Mouse (Mus musculus) hindbrain, embryonic 13.5 days (tissue): ENCODE measurements around the gene Nod1. TPM values are rescaled to one million over a fixed set of nuclear protein-coding genes. Genes with fewer than 3 reads are reported as not detected.

Experiments
- ATAC-seq: fragments of 200-750 bp; cut with Nextera tagmentation; 2 replicates; pipeline ENCODE4 v1.8.0; 2017; ENCODE audit warnings: moderate TSS enrichment; ENCODE audit not compliant: low FRiP score
- H3K27ac ChIP-seq: fragments of 300-500 bp; sonication (generic); 2 replicates; pipeline ENCODE4 v1.5.1; 2015; ENCODE audit warnings: inconsistent platforms, mild to moderate bottlenecking, moderate library complexity
- H3K27me3 ChIP-seq: fragments of 300-500 bp; sonication (generic); 2 replicates; pipeline ENCODE4 v1.6.1; 2015; ENCODE audit warnings: mild to moderate bottlenecking, inconsistent platforms
- H3K36me3 ChIP-seq: fragments of 300-500 bp; sonication (generic); 2 replicates; pipeline ENCODE4 v1.6.1; 2015; ENCODE audit warnings: mild to moderate bottlenecking, inconsistent platforms
- H3K4me1 ChIP-seq: fragments of 300-500 bp; sonication (generic); replicated peaks from 2 replicates; pipeline ENCODE4 v1.6.1; 2015; ENCODE audit warnings: inconsistent platforms
- H3K4me2 ChIP-seq: fragments of 300-500 bp; sonication (generic); 2 replicates; pipeline ENCODE4 v1.6.1; 2015; ENCODE audit warnings: inconsistent platforms, mild to moderate bottlenecking, moderate library complexity
- H3K4me3 ChIP-seq: fragments of 300-500 bp; sonication (generic); 2 replicates; pipeline ENCODE4 v1.5.1; 2015; ENCODE audit warnings: mild to moderate bottlenecking, inconsistent platforms
- H3K9ac ChIP-seq: fragments of 300-500 bp; sonication (generic); 2 replicates; pipeline ENCODE4 v1.6.1; 2015; ENCODE audit warnings: mild to moderate bottlenecking, inconsistent platforms
- H3K9me3 ChIP-seq: fragments of 300-500 bp; sonication (generic); 2 replicates; pipeline ENCODE4 v1.6.1; 2016; ENCODE audit warnings: inconsistent platforms
- WGBS: fragments of 180-500 bp; shearing (Covaris S2); methylation state at CpG from one replicate; pipeline ENCODE4 v1.1.7; 2015; 5-methylcytosine and 5-hydroxymethylcytosine counted together
- polyA plus RNA-seq: library from polyadenylated mRNA; unstranded; fragments of >200 nt; fragmentation: Nextera tagmentation; extraction: Ambion mirVana; gene quantifications from 2 replicates; pipeline ENCODE4 v1.2.1, GENCODE M21; 2015

Gene Nod1
- 2.4 TPM in 2 replicates for polyA plus RNA-seq

DNA sequence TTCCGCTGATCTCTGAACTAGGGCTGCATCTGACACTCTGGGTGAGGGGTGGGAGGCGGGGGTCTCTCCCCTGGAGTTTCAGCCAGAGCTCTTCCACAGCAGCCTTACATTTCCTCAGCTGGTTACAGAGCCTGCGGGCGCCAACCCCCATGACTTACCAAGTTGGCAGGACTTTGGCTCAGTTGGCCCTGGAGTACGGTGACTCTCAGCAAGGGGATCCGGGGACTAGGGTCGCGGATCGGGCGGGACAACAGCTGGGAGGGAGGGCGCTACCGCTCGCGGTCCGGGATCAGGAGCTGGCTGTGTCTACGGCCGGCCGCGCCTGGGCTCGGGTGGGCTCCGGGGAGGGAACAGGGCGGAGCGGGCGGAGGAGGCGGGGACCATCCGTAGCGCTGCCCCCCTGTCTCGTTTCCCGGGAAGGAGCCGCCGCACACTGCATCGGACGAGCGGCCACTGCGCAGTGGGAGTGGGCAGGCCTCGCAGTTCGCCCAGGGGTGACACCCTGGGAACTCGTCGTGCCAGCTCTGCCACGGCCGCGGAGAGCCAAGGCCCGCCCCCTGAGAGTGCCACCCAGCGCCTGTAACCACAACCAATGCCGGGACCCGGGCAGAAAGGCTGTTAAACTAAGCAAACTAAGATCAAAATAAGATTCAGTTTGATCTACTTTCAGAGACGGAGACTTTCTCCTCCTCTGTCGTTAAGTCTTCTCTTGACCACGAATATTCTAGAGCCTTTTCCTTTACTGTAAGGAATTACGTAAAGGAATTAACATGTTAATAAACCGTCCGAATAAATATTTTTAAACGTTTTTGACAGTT, at the start of gene Nod1:
Nod1 (minus strand) TSS at position 502 of the 818 bp plus-strand sequence.
- ATAC-seq, result peak; percentile 82
- Histone ChIP-seq H3K36me3 (no peaks in the 10 kb centered on the region), H3K4me3 (peak within 1 kb of the TSS; percentile 62), H3K4me1 (peaks cover 16% of the 10 kb centered on the region), H3K27me3 (peaks cover 39% of the 10 kb centered on the region), H3K27ac (peak within 1 kb of the TSS; percentile 40), H3K9me3 (no peaks in the 10 kb centered on the region), H3K9ac (peak within 1 kb of the TSS; percentile 72), H3K4me2 (peak within 1 kb of the TSS; percentile 97)
- WGBS, result 3% methylated on average over 39 of the region's 53 CpGs

DNA sequence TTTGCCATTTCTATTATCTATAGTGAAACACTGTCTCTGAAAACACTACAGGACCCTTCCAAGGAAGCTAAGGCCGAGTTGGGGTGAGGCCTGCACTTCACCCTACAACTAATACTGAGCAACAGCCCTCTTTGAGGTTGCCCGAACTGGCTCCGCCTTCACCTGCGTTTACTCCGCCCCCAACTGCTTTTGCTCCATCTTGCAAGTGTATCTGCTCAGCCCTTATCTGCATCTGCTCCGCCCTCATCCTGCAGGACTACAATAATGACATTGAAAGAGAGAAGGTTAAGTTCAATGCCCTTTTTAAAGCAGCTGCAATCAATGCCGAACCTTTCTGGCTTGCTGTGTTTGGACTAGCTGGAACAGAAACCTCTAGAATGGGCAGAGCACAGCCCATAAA, 49.4 kb upstream of the Nod1 start:
- no peak for ATAC-seq
- Histone ChIP-seq H3K4me1 (no peaks in the 10 kb centered on the region), H3K36me3 (no peaks in the 10 kb centered on the region), H3K9ac (no peak overlapping the region), H3K4me2 (no peak overlapping the region), H3K9me3 (no peaks in the 10 kb centered on the region), H3K27me3 (peaks cover 19% of the 10 kb centered on the region; the same call in 1 of the 2 replicates), H3K4me3 (no peak overlapping the region), H3K27ac (no peak overlapping the region)
- WGBS, result 85% methylated on average over 7 of the region's 7 CpGs

DNA sequence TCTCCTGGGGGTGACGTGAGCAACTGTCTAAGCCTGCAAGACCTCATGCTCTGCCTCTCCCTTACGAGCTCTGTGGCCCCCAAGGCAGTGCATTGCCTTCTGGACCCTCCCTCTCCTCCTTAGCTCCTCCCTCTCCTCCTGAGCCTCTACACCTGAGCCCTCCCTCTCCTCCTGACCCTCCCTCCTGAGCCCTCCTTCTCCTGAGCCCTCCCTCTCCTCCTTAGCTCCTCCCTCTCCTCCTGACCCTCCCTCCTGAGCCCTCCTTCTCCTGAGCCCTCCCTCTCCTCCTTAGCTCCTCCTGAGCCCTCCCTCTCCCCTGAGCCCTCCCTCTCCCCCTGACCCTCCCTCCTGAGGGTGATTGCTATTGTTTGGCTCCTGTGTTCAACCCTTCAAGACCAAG, 46.0 kb upstream of the Nod1 start:
- WGBS, result 76% methylated on average over 2 of the region's 2 CpGs
- Histone ChIP-seq H3K36me3 (no peaks in the 10 kb centered on the region), H3K4me3 (no peak overlapping the region), H3K9ac (no peak overlapping the region), H3K27me3 (peaks cover 19% of the 10 kb centered on the region; the same call in 1 of the 2 replicates), H3K4me1 (no peaks in the 10 kb centered on the region), H3K4me2 (no peak overlapping the region), H3K9me3 (0 out of 2 replicates have a peak, but pooled peaks cover 4% of the 10 kb centered on the region), H3K27ac (no peak overlapping the region)
- ATAC-seq, result no peak

DNA sequence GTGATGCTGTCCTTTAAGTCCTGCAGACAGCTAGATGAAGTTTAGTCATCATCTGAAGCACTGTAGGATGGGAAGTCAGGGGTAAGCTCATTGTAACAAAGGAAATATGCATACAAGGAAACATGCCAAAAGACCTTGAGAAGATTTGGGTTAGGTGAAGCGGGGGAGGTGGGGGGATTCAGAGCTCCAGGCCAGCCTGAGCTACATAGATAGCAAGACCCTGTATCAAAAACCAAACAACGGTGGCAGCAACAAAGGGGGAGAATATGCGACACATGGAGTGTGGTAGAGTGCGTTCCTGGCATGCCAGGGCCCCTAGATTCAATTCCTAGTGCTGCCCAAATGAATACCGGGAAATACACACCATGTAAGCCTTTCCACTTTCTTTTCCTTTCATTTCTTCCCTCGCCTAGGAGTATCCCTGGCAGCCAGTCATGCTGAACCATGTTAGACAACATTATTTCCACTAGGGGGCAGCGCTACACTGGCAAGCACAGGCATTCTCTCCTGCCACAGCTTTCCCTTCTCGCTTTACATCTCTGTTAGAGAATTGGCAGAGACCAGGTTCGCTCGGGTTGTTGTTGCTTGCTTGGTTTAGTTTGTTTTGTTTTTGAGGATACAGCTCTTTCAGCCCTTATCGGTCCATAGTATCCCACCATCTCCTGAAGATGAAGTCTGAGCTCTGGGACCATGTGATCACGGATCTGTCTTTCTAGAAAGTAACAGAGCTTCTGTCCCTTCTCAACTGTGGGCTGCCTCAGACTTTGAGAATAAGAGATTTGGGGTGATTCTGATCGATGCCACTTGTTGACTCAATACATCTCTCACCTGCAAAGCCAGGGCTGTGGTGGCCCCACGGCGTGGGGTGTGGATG, 44.5 kb upstream of the Nod1 start:
- Histone ChIP-seq H3K36me3 (no peaks in the 10 kb centered on the region), H3K9ac (no peak overlapping the region), H3K9me3 (0 out of 2 replicates have a peak, but pooled peaks cover 4% of the 10 kb centered on the region), H3K4me1 (no peaks in the 10 kb centered on the region), H3K27me3 (peaks cover 19% of the 10 kb centered on the region; the same call in 1 of the 2 replicates), H3K4me3 (no peak overlapping the region), H3K4me2 (no peak overlapping the region), H3K27ac (no peak overlapping the region)
- 27% methylated on average over 15 of the region's 15 CpGs for WGBS
- ATAC-seq, result peak; percentile 81

DNA sequence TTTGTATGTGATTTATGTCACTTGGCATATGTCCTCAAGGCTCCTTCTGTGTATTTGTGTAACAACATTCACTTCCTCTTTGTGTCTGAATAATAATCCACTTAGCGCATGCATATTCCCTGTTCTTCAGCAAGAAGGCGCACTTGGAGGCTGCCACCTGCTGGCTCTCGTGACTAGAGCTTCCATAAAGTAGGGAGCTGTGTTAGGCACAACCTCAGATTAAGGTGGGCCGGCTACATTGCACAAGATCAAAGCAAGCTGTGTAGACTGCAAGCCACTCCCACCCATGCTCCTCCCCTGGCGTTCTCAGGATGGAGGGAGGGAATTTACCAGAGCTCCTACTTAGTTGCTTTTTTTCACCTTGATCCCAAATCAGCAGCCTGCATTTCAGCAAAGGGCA, 43.8 kb upstream of the Nod1 start:
- no peak overlapping the region for H3K4me2 ChIP-seq
- H3K9ac ChIP-seq, result no peak overlapping the region
- 22% methylated on average over 5 of the region's 5 CpGs for WGBS
- peaks cover 19% of the 10 kb centered on the region; the same call in 1 of the 2 replicates for H3K27me3 ChIP-seq
- no peaks in the 10 kb centered on the region for H3K36me3 ChIP-seq
- no peaks in the 10 kb centered on the region for H3K4me1 ChIP-seq
- H3K27ac ChIP-seq, result no peak overlapping the region
- 0 out of 2 replicates have a peak, but pooled peaks cover 4% of the 10 kb centered on the region for H3K9me3 ChIP-seq
- H3K4me3 ChIP-seq, result no peak overlapping the region
- peak; percentile 63; the same call in 1 of the 2 replicates for ATAC-seq

DNA sequence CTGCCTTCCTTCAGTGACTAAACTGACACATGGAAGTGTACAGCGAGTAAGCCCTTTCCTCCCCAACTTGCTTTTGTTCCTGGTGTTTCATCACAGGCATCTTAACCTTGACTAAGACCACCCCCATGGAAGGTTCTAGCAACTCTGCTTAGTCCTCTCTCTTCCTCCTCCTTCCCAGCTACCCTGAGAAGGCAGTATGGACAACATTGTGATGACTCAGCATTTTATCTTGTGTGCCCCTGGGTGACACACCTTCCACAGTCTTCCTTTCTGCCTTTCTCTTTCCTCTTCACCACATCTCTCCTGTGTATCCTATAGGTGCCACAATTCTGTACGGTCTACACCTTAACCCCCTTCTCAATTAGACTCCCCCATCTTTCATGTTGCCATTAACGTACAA, 41.8 kb upstream of the Nod1 start:
- no peak overlapping the region for H3K4me2 ChIP-seq
- no peak overlapping the region for H3K9ac ChIP-seq
- 0 out of 2 replicates have a peak, but pooled peaks cover 4% of the 10 kb centered on the region for H3K9me3 ChIP-seq
- H3K4me3 ChIP-seq, result no peak overlapping the region
- no peak for ATAC-seq
- H3K4me1 ChIP-seq, result peaks cover 11% of the 10 kb centered on the region
- no peak overlapping the region for H3K27ac ChIP-seq
- H3K36me3 ChIP-seq, result no peaks in the 10 kb centered on the region
- WGBS, result 91% methylated on average over 3 of the region's 3 CpGs
- H3K27me3 ChIP-seq, result peaks cover 17% of the 10 kb centered on the region; the same call in 1 of the 2 replicates

DNA sequence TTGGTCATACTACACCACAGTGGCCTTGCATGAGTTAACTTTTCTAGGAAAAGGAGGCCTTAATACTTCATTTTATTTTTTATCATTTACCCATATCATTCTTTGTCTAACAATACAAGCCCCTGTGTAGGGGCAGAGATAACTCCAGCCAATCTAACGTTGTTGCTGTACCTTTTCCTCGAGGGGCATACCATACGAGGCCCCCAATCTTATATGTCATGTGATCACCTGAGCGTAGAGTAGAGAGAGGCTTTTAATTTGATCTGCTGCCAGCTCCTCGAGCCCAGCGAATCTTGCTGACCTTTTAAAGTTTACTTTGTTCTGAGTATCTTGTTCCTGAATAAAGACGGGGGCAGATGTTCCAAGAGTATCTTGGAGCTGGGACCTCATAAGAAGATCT, 40.1 kb upstream of the Nod1 start:
- no peak overlapping the region for H3K27ac ChIP-seq
- ATAC-seq, result no peak
- peaks cover 11% of the 10 kb centered on the region for H3K4me1 ChIP-seq
- 82% methylated on average over 7 of the region's 7 CpGs for WGBS
- H3K9ac ChIP-seq, result no peak overlapping the region
- no peaks in the 10 kb centered on the region for H3K36me3 ChIP-seq
- H3K27me3 ChIP-seq, result peaks cover 5% of the 10 kb centered on the region; the same call in 1 of the 2 replicates
- H3K4me3 ChIP-seq, result no peak overlapping the region
- H3K4me2 ChIP-seq, result no peak overlapping the region
- H3K9me3 ChIP-seq, result 0 out of 2 replicates have a peak, but pooled peaks cover 4% of the 10 kb centered on the region

DNA sequence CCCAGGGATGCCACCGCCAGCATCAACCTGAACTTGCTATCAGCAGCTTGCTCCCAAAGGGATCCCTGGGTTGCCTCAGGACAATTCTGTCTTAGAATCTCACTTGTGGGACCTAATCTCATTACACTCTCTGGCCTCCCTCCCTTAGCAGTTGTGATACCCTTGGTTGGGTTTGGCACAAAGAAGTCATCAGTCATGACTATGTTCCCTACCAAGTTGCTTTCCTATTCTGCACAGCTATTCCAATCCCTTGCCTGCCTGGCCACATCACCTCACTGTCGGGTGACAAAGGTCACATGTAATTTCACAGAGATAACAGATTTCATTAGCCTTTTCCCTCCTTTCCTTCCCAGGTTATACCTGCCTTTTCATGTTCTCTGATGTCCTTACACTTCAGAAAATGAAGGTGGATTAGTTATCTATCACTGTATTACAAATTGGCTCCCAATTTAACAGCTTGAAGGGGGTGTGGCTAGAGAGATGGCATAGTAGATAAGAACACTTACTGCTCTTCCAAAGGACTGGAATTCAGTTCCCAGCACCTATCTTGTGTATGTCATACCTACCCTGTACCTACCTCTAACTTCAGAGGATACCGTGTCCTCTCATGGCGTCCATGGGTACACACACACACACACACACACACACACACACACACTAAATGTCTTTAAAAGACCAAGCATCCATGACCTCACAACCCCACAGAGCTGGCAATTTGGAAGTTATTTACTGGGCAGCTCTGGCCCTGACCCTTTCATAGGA, 38.1 kb upstream of the Nod1 start:
- Histone ChIP-seq H3K4me3 (no peak overlapping the region), H3K36me3 (no peaks in the 10 kb centered on the region), H3K4me1 (peaks cover 11% of the 10 kb centered on the region), H3K9ac (no peak overlapping the region), H3K9me3 (0 out of 2 replicates have a peak, but pooled peaks cover 4% of the 10 kb centered on the region), H3K27ac (peak overlapping the region; percentile 58; the same call in 1 of the 2 replicates), H3K4me2 (peak overlapping the region; percentile 44), H3K27me3 (0 out of 2 replicates have a peak, but pooled peaks cover 4% of the 10 kb centered on the region)
- 55% methylated on average over 4 of the region's 4 CpGs for WGBS
- peak; percentile 34 for ATAC-seq

DNA sequence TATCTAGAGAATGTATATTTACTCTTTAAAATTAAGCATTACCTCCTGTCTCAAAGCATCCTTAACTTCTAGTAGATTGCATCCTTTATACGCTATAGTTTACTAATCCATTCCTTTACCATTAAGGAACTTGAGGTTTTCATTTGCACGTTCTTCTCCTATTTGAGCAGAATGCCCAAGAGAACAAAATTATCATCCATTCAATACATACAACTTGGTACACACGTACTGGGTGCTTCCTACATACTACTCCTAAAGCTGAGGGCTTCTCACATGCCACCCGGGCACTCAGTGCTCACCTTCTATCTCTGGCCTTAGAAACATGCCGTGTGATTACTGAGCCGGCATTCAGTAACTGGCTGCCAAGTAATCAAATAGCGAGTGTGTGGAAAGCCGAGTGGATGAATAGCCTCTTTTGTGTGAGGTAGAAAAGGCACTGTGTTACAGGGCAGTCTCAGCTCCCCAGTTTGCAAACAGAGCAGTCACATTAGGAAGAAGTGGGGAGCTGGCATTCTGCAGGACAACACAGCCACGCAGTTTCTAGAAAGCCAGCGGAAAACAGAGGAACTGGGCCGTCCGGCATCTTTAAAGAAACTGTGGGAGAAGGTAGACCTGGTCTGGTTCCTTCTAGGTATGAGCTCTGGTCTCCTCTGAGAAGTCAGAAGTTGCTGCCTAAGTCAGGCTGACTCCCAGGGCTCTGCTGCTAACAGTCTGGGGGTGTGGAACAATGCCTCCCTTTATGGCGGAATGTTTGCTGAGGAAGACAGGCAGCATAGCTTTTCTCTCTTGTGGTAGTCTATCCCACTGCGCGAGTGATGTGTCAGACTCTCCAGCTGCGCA, 37.2 kb upstream of the Nod1 start:
- Histone ChIP-seq H3K9ac (peak overlapping the region; percentile 29; the same call in 1 of the 2 replicates), H3K4me1 (peaks cover 11% of the 10 kb centered on the region), H3K9me3 (0 out of 2 replicates have a peak, but pooled peaks cover 4% of the 10 kb centered on the region), H3K27ac (peak overlapping the region; percentile 88), H3K4me2 (peak overlapping the region; percentile 44), H3K27me3 (0 out of 2 replicates have a peak, but pooled peaks cover 4% of the 10 kb centered on the region), H3K36me3 (no peaks in the 10 kb centered on the region), H3K4me3 (peak overlapping the region; percentile 25)
- ATAC-seq, result peak; percentile 84
- WGBS, result 10% methylated on average over 16 of the region's 16 CpGs

DNA sequence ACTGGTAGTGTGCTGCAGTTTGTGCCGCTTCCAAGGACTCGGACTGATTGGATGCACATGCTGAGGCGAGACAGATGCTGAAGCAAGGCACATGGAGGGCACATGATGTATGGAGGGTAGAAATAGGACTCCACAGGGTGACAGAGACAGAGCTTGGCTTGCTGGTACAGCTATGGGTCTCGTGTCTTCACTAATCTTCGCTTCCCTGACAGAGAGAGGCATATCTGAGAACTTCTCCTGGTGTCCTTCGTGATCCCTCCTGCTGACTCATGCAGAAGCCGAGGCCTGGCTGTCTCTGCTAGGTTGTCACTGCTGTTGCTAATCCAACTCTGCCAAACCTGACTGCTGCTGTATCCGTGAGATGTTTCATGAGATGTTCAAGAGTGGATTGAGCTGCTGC, 36.0 kb upstream of the Nod1 start:
- no peaks in the 10 kb centered on the region for H3K9me3 ChIP-seq
- H3K27me3 ChIP-seq, result 0 out of 2 replicates have a peak, but pooled peaks cover 4% of the 10 kb centered on the region
- H3K4me2 ChIP-seq, result no peak overlapping the region
- H3K4me3 ChIP-seq, result no peak overlapping the region
- no peak for ATAC-seq
- H3K36me3 ChIP-seq, result no peaks in the 10 kb centered on the region
- H3K9ac ChIP-seq, result no peak overlapping the region
- 83% methylated on average over 8 of the region's 8 CpGs for WGBS
- no peak overlapping the region for H3K27ac ChIP-seq
- peaks cover 11% of the 10 kb centered on the region for H3K4me1 ChIP-seq

DNA sequence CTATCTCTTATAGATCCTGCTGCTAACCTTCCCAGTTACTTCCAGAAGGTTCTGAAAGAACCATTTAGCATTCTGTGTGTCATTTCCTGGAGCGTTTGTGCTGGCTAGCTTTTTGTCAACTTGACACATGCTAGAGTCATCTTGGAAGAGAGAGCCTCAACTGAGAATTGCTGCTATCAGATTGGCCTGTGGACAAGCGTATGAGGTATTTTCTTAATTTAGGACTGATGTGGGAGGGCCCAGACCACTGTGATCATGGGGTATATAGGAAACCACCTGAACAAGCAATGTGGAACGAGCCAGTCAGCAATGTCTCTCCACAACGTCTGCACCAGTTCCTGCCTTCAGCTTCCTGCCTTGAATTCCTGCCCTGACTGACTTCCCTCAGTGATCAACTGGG, 31.1 kb upstream of the Nod1 start:
- no peak overlapping the region for H3K9ac ChIP-seq
- no peaks in the 10 kb centered on the region for H3K36me3 ChIP-seq
- H3K4me2 ChIP-seq, result no peak overlapping the region
- 0 out of 2 replicates have a peak, but pooled peaks cover 3% of the 10 kb centered on the region for H3K27me3 ChIP-seq
- no peak overlapping the region for H3K27ac ChIP-seq
- ATAC-seq, result no peak
- WGBS, result 83% methylated on average over 4 of the region's 4 CpGs
- H3K4me3 ChIP-seq, result no peak overlapping the region
- no peaks in the 10 kb centered on the region for H3K9me3 ChIP-seq
- H3K4me1 ChIP-seq, result no peaks in the 10 kb centered on the region
